ENCODE assay signal across 17 mouse cellular contexts in genomic region chr11:29779409-29780026, GRCm38 (mm10). TPM values are rescaled to one million over a fixed set of nuclear protein-coding genes. Genes with fewer than 3 reads are reported as not detected.
"Had no signal": no experiment of that assay in that cellular context is flagged by ENCODE, and none has a peak within 500 bp of the region (broad histone marks: within the 10 kb centered on the region; RNA-seq: fewer than 3 reads in every experiment).

No protein-coding gene starts in this region.

- DNase-seq: kidney, adult 2 months; kidney, postnatal 25 days; liver; liver, embryonic 13.5 days; liver, postnatal 0 days; right cerebral cortex, postnatal 14 days; thymus, adult 2 months; thymus, postnatal 25 days had no signal

- H3K27ac ChIP-seq: kidney, embryonic 15.5 days; limb, embryonic 12.5 days; liver, embryonic 13.5 days; lung, embryonic 15.5 days; midbrain, embryonic 12.5 days; neural tube, embryonic 15.5 days; stomach, embryonic 15.5 days had no signal

- H3K4me3 ChIP-seq: kidney, embryonic 15.5 days; limb, embryonic 12.5 days; liver, embryonic 13.5 days; lung, embryonic 15.5 days; midbrain, embryonic 12.5 days; neural tube, embryonic 15.5 days; stomach, embryonic 15.5 days had no signal

- H3K9ac ChIP-seq: kidney, embryonic 15.5 days; limb, embryonic 12.5 days; liver, embryonic 13.5 days; liver, postnatal 0 days; lung, embryonic 15.5 days; midbrain, embryonic 12.5 days; neural tube, embryonic 15.5 days; stomach, embryonic 15.5 days had no signal

- H3K9me3 ChIP-seq: kidney, embryonic 15.5 days; limb, embryonic 12.5 days; liver, embryonic 13.5 days; lung, embryonic 15.5 days; midbrain, embryonic 12.5 days; neural tube, embryonic 15.5 days; stomach, embryonic 15.5 days had no signal

- H3K4me2 ChIP-seq: kidney, embryonic 15.5 days; limb, embryonic 12.5 days; liver, embryonic 13.5 days; lung, embryonic 15.5 days; midbrain, embryonic 12.5 days; neural tube, embryonic 15.5 days; stomach, embryonic 15.5 days had no signal

- H3K4me1 ChIP-seq: kidney, embryonic 15.5 days; limb, embryonic 12.5 days; lung, embryonic 15.5 days; neural tube, embryonic 15.5 days; stomach, embryonic 15.5 days had no signal

- H3K36me3 ChIP-seq: kidney, embryonic 15.5 days; limb, embryonic 12.5 days; liver, embryonic 13.5 days; lung, embryonic 15.5 days; midbrain, embryonic 12.5 days; stomach, embryonic 15.5 days had no signal

- H3K27me3 ChIP-seq: kidney, embryonic 15.5 days; limb, embryonic 12.5 days; liver, embryonic 13.5 days; lung, embryonic 15.5 days; midbrain, embryonic 12.5 days; neural tube, embryonic 15.5 days; stomach, embryonic 15.5 days had no signal

- ATAC-seq: intestine, embryonic 16.5 days; liver, postnatal 0 days; midbrain, embryonic 16.5 days had no signal

RNA-seq across cellular contexts. Expression of gene 4931440F15Rik, which starts 46.0 kb away (rescaled TPM):
- total RNA-seq: megakaryocyte-erythroid progenitor cell, adult 5-6 weeks had no signal
